Mouse (Mus musculus): ENCODE measurements around the gene Cmip. TPM values are rescaled to one million over a fixed set of nuclear protein-coding genes. Genes with fewer than 3 reads are reported as not detected.
A peak's percentile ranks its signal among the peaks of the same experiment; 100 is the strongest.

Gene Cmip
- polyA plus RNA-seq, 1 experiment = 103 TPM

- no peak overlapping the region for H3K27ac ChIP-seq (ENCODE audit: control insufficient read depth, insufficient read depth, low read length)
- DNase-seq = peak; percentile 71
- TF ChIP-seq CTCF (IDR thresholded peaks at IDR 0.05; ENCODE audit: borderline replicate concordance, control insufficient read depth, extremely low read depth, insufficient read depth, low read length, poor library complexity) (no peak), POLR2A (IDR thresholded peaks at IDR 0.05; ENCODE audit: control insufficient read depth, extremely low read depth, insufficient read depth, low read length, poor library complexity) (no peak)
Measured at GRCm38 (mm10) chr8:117322021-117322420, 65.2 kb downstream of the Cmip start.

GRCm38 (mm10) chr8:117322715-117323310 is 65.9 kb downstream of the Cmip start:
- Histone ChIP-seq H3K4me1 (replicated peaks; ENCODE audit: control insufficient read depth, insufficient read depth, low read length) (peaks cover 37% of the 10 kb centered on the region), H3K27ac (ENCODE audit: control insufficient read depth, insufficient read depth, low read length) (no peak overlapping the region), H3K36me3 (ENCODE audit: control insufficient read depth, insufficient read depth, low read length) (no peaks in the 10 kb centered on the region), H3K27me3 (ENCODE audit: control insufficient read depth, insufficient read depth, low read length) (no peaks in the 10 kb centered on the region), H3K4me3 (ENCODE audit: control insufficient read depth, insufficient read depth, low read length) (no peak overlapping the region)
- no peak for TF ChIP-seq CTCF (IDR thresholded peaks at IDR 0.05; ENCODE audit: borderline replicate concordance, control insufficient read depth, extremely low read depth, insufficient read depth, low read length, poor library complexity)
- TF ChIP-seq POLR2A (IDR thresholded peaks at IDR 0.05; ENCODE audit: control insufficient read depth, extremely low read depth, insufficient read depth, low read length, poor library complexity) = no peak
- DNase-seq = no peak
- WGBS = 91% methylated on average over 8 of the region's 8 CpGs

More at GRCm38 (mm10) chr8:117322021-117322420, 65.2 kb downstream of the Cmip start:
- Histone ChIP-seq H3K4me3 (ENCODE audit: control insufficient read depth, insufficient read depth, low read length) (no peak overlapping the region), H3K27me3 (ENCODE audit: control insufficient read depth, insufficient read depth, low read length) (no peaks in the 10 kb centered on the region), H3K4me1 (replicated peaks; ENCODE audit: control insufficient read depth, insufficient read depth, low read length) (peaks cover 34% of the 10 kb centered on the region), H3K36me3 (ENCODE audit: control insufficient read depth, insufficient read depth, low read length) (no peaks in the 10 kb centered on the region)
- WGBS = 9% methylated on average over 6 of the region's 6 CpGs

GRCm38 (mm10) chr8:117324821-117325220 is 68.0 kb downstream of the Cmip start:
- H3K4me3 ChIP-seq (ENCODE audit: control insufficient read depth, insufficient read depth, low read length) = no peak overlapping the region
- no peak for DNase-seq
- H3K4me1 ChIP-seq (replicated peaks; ENCODE audit: control insufficient read depth, insufficient read depth, low read length) = peaks cover 25% of the 10 kb centered on the region
- no peaks in the 10 kb centered on the region for H3K27me3 ChIP-seq (ENCODE audit: control insufficient read depth, insufficient read depth, low read length)
- H3K36me3 ChIP-seq (ENCODE audit: control insufficient read depth, insufficient read depth, low read length) = no peaks in the 10 kb centered on the region
- no peak for TF ChIP-seq CTCF (IDR thresholded peaks at IDR 0.05; ENCODE audit: borderline replicate concordance, control insufficient read depth, extremely low read depth, insufficient read depth, low read length, poor library complexity)
- WGBS = 96% methylated on average over 9 of the region's 9 CpGs
- H3K27ac ChIP-seq (ENCODE audit: control insufficient read depth, insufficient read depth, low read length) = no peak overlapping the region

- TF ChIP-seq CTCF (IDR thresholded peaks at IDR 0.05; ENCODE audit: borderline replicate concordance, control insufficient read depth, extremely low read depth, insufficient read depth, low read length, poor library complexity) = no peak
- TF ChIP-seq POLR2A (IDR thresholded peaks at IDR 0.05; ENCODE audit: control insufficient read depth, extremely low read depth, insufficient read depth, low read length, poor library complexity) = no peak
- no peaks in the 10 kb centered on the region for H3K36me3 ChIP-seq (ENCODE audit: control insufficient read depth, insufficient read depth, low read length)
- H3K27ac ChIP-seq (ENCODE audit: control insufficient read depth, insufficient read depth, low read length) = no peak overlapping the region
- WGBS = 97% methylated on average over 5 of the region's 5 CpGs
- no peak for DNase-seq
- H3K27me3 ChIP-seq (ENCODE audit: control insufficient read depth, insufficient read depth, low read length) = no peaks in the 10 kb centered on the region
- H3K4me3 ChIP-seq (ENCODE audit: control insufficient read depth, insufficient read depth, low read length) = no peak overlapping the region
- H3K4me1 ChIP-seq (replicated peaks; ENCODE audit: control insufficient read depth, insufficient read depth, low read length) = peaks cover 12% of the 10 kb centered on the region
Measured at GRCm38 (mm10) chr8:117326735-117327134, 69.9 kb downstream of the Cmip start.

DNA sequence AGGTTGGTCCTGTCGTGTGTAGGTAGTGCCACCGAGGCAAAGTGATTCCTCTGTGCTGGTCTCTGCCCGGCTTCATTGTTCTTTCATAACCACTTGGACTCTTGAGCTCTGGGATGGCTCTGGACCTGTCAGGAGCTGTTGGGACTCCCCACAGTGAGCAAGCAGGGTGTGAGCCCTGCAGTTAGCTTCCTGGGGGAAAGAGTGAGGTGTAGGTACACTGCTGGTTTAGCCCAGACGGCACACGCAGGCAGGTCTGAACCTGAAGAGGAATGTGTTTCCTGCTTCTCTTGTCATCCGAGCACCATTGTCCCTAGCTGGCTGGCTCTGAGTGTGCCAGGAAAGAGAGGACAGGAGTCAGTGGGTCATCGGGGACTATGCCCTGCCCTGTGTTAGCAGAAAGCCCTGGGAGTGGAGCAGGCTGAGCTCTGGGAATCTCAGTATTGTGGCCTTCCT is 70.5 kb downstream of the Cmip start:
- H3K27ac ChIP-seq (ENCODE audit: control insufficient read depth, insufficient read depth, low read length) = no peak overlapping the region; the same call in 1 of the 2 replicates
- TF ChIP-seq POLR2A (IDR thresholded peaks at IDR 0.05; ENCODE audit: control insufficient read depth, extremely low read depth, insufficient read depth, low read length, poor library complexity) (no peak), CTCF (IDR thresholded peaks at IDR 0.05; ENCODE audit: borderline replicate concordance, control insufficient read depth, extremely low read depth, insufficient read depth, low read length, poor library complexity) (no peak)
- 91% methylated on average over 7 of the region's 7 CpGs for WGBS
- no peaks in the 10 kb centered on the region for H3K36me3 ChIP-seq (ENCODE audit: control insufficient read depth, insufficient read depth, low read length)
- H3K4me3 ChIP-seq (ENCODE audit: control insufficient read depth, insufficient read depth, low read length) = no peak overlapping the region
- H3K27me3 ChIP-seq (ENCODE audit: control insufficient read depth, insufficient read depth, low read length) = no peaks in the 10 kb centered on the region
- no peak for DNase-seq
- H3K4me1 ChIP-seq (replicated peaks; ENCODE audit: control insufficient read depth, insufficient read depth, low read length) = peaks cover 7% of the 10 kb centered on the region

GRCm38 (mm10) chr8:117328758-117329157 is 71.9 kb downstream of the Cmip start:
- H3K4me1 ChIP-seq (replicated peaks; ENCODE audit: control insufficient read depth, insufficient read depth, low read length) = peaks cover 12% of the 10 kb centered on the region
- 85% methylated on average over 9 of the region's 9 CpGs for WGBS
- no peak overlapping the region for H3K4me3 ChIP-seq (ENCODE audit: control insufficient read depth, insufficient read depth, low read length)
- no peak for TF ChIP-seq POLR2A (IDR thresholded peaks at IDR 0.05; ENCODE audit: control insufficient read depth, extremely low read depth, insufficient read depth, low read length, poor library complexity)
- no peak for TF ChIP-seq CTCF (IDR thresholded peaks at IDR 0.05; ENCODE audit: borderline replicate concordance, control insufficient read depth, extremely low read depth, insufficient read depth, low read length, poor library complexity)
- DNase-seq = no peak
- no peaks in the 10 kb centered on the region for H3K36me3 ChIP-seq (ENCODE audit: control insufficient read depth, insufficient read depth, low read length)
- no peak overlapping the region for H3K27ac ChIP-seq (ENCODE audit: control insufficient read depth, insufficient read depth, low read length)
- H3K27me3 ChIP-seq (ENCODE audit: control insufficient read depth, insufficient read depth, low read length) = no peaks in the 10 kb centered on the region

DNA sequence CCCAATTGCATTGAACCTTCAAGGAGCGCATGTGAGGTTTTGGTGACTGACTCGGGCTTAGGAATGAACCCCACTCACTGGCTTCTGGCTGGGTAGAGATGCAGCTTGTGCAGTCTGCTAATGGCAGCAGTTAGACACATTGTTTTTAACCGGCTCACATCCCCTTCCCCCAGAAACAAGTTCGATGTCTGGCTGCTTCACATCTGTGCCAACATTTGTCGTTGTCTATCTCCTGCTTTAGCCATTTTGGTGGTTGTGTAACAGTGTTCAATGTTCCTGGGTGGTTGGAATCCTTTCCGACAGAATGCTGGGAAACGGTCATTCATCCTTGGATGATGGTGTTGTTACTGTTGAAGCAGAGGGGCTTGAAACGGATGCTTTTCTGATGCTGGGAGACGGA is 72.3 kb downstream of the Cmip start:
- H3K27ac ChIP-seq (ENCODE audit: control insufficient read depth, insufficient read depth, low read length) = no peak overlapping the region

More for the DNA sequence above, 72.3 kb downstream of the Cmip start:
- H3K36me3 ChIP-seq (ENCODE audit: control insufficient read depth, insufficient read depth, low read length) = no peaks in the 10 kb centered on the region
- peaks cover 15% of the 10 kb centered on the region for H3K4me1 ChIP-seq (replicated peaks; ENCODE audit: control insufficient read depth, insufficient read depth, low read length)
- H3K27me3 ChIP-seq (ENCODE audit: control insufficient read depth, insufficient read depth, low read length) = no peaks in the 10 kb centered on the region
- 93% methylated on average over 9 of the region's 9 CpGs for WGBS
- H3K4me3 ChIP-seq (ENCODE audit: control insufficient read depth, insufficient read depth, low read length) = no peak overlapping the region
- no peak for DNase-seq
- no peak for TF ChIP-seq POLR2A (IDR thresholded peaks at IDR 0.05; ENCODE audit: control insufficient read depth, extremely low read depth, insufficient read depth, low read length, poor library complexity)
- TF ChIP-seq CTCF (IDR thresholded peaks at IDR 0.05; ENCODE audit: borderline replicate concordance, control insufficient read depth, extremely low read depth, insufficient read depth, low read length, poor library complexity) = no peak
